Mouse (Mus musculus): ENCODE measurements around the gene Sel1l.
"Not testable (repeated sequence)": the region's sequence is repeated elsewhere in the genome, so short reads cannot be mapped to it uniquely, and the experiment has no call there.

Gene Sel1l

GRCm38 (mm10) chr12:91818726-91819125 is 30.2 kb downstream of the Sel1l start:
- no peak for DNase-seq (ENCODE audit: low spot score in 2 of 2)

GRCm38 (mm10) chr12:91815990-91816389 is 33.0 kb downstream of the Sel1l start:
- DNase-seq (ENCODE audit: low spot score in 2 of 2) = peak in 1 of 2 experiments; percentile 36

DNA sequence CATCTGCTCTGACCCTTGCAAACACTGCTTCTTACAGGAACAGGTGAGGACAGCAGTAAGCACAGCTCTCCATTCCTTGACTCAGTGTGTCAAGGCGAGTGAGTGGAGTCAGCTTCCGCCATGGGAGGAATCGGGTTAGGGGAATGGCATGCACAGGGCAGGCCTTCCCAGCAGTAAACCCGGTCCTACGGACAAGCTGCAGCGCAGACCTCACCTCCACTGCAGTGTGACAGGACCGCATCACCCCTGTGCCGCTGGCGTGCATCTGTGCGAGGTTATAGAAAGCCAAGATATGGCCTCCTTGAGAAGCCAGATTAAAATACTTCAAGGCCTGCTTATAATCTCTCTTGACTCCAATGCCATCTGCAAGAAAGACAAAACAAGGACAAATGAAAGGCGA is 33.4 kb downstream of the Sel1l start:
- no peak for DNase-seq (ENCODE audit: low spot score in 2 of 2)

- no peak for DNase-seq (ENCODE audit: low spot score in 2 of 2)
Measured at GRCm38 (mm10) chr12:91808911-91809310, 40.0 kb downstream of the Sel1l start.

GRCm38 (mm10) chr12:91807761-91808160 is 41.2 kb downstream of the Sel1l start:
- no peak for DNase-seq (ENCODE audit: low spot score in 2 of 2)

DNA sequence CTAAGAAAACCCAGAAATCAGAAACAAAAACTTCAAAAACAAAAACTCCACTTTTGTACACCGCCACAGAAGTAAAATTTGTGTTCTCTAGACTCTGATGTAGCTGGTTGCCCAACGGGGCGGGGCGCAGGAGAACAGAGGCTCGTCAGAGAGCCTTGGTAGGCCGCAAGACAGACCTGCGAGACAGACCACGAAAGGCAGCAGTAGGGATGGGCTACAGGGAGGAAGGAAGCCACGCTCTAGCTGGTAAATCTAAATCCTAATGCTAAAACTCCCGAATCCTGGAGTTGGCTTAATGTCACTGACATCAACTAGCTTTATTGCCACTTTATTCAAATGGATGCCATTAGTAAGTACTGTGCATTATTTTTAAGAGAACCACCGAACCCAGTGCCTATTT is 41.9 kb downstream of the Sel1l start:
- DNase-seq (ENCODE audit: low spot score in 2 of 2) = no peak

DNA sequence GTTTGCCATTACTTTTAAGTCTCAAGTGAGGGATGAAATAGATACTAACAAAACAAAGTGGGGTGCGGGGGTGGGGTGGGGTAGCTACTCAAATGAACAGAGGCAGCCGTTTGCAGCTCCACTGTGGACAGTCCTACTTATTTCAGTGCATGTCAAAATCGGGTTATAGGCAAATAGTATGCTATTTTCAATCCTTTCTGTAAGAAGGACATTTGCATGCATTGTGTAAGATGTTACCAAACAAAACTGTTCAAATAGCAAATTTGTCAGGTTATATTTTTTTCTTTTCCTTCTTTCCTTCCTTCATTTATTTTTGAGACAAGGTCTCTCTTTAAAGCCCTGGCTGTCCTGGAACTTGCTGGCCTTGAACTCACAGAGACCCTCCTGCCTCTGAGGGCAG is 44.7 kb downstream of the Sel1l start:
- no peak for DNase-seq (ENCODE audit: low spot score in 2 of 2)

DNA sequence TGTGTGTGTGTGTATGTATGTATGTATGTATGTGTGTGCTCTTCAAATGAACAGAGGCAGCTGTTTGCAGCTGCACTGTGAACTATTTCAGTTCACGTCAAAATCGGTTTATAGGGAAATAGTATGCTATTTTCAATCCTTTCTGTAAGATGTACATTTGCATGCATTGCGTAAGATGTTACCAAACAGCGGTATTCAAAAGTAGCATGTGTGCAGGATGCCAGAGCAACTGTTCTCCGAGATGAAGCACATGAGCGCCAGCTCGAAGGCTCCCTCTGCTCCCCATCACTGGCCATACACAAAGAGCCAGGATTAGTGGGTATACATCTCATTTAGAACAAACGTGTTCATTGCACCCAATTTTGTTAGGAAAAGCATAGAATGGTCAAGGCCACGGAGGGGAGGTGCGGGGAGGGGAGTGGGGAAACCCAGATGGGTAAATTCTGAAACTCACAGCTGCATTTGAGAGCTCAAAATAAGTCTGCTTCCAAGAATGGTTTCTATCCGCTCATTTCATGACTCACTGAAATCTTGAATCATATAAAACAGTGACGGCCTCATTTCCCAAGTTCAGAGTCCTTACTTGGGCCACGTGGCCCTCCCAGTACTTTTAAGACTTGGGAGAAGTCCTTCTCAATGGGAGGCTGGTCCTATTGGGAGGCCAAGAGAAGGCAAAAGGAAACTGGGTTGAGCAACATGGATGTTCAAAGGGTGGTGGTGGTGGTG is 45.6 kb downstream of the Sel1l start:
- peak in 1 of 2 experiments; percentile 53 for DNase-seq (ENCODE audit: low spot score in 2 of 2)

DNA sequence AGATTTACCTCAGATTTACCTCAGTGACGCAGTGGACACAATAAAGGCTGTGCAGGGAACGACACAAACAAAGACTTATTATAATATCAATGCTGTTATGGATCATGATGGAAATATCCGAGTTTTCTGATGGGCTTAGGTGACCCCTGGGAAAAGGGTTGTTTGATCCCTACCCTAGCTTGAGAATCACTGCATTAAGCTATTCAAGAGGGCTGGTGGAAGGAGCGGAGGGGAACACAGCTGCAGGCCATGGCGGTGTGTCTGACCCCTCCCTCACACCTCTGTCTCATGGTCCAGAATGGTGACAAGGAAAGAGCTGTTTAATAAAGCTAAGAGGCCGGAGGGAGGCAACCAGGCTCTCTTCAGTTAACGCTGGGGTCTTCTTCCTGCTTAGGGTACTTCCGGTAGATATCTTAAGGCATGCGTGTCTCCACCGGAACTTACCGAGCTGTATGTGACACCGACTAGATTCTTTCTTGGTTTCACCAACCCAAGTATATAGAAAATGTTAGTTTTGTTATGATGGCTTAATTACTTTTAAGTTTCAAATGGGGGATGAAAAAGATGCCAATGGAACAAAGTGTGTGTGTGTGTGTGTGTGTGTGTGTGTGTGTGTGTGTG is 46.3 kb downstream of the Sel1l start:
- no peak for DNase-seq (ENCODE audit: low spot score in 2 of 2)

GRCm38 (mm10) chr12:91800861-91801385 is 48.0 kb downstream of the Sel1l start:
- no peak for DNase-seq (ENCODE audit: low spot score in 2 of 2)

- DNase-seq (ENCODE audit: low spot score in 2 of 2) = no peak
Measured at GRCm38 (mm10) chr12:91799821-91800335, 49.1 kb downstream of the Sel1l start.

DNA sequence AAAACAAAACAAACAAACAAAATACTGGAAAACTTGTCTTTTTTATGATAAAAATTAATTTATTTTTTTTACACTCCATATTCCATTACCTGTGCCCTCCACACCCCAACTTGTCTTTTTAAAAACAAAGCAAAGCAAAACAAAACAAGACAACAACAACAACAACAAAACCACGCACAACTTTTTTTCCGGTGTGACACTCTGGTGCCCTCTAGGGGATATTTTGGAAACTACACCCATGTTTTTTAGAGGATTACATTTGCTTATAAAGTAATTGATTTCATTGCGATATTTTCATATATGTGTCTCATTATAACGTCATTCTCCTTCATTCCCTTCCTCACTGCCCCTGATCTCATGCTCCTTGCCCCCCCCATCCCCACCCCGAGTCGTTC is 49.6 kb downstream of the Sel1l start:
- DNase-seq (ENCODE audit: low spot score in 2 of 2) = no peak

DNA sequence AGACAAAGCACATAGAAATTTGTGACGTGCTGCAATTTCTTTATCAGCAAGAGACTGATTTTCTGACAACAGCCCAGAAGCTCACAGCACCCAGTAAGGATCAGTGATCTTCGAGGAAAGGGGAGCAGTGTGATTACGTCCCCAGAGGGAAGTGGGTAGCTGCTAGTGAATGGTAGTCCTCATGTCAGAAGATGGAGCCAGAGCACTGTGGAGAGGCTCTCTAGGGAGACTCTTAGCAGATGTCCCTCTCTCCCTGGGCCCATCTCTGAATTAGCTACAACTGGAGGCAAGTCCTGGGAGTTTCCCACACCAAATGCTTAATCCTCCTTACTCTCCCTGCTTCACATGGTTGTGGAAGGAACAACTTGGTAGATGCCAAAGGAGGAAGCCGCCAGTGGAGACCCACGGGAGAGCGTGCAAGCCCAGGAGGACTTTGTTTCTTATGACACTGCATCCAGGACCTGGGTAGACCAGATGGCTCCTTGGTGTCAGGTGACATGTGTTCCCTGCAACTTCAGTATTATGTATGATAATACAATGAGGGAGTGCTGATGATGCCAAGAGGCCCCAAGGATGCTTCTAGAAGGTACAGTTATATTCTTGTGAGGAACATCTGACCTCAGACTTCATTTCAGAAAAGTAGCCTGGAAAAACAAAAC is 50.1 kb downstream of the Sel1l start:
- no peak for DNase-seq (ENCODE audit: low spot score in 2 of 2)

GRCm38 (mm10) chr12:91796774-91797173 is 52.2 kb downstream of the Sel1l start:
- no peak for DNase-seq (ENCODE audit: low spot score in 2 of 2)

DNA sequence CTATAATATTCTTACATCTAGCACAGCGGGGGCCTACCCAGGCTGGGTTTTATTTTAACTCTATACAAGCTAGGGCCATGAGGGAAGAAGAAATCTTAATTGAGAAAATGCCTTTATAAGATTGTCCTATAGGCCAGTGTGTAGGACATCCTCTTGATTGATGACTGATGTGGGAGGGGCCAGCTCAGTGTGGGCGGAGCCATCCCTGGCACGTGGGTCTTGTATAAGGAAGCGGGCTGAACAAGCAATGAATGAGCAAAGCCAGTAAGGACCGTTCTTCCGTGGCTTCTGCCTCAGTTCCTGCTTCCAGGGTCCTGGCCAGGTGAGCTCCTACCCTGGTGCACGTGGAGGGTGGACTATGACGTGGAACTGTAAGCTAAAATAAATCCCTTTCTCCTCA is 55.7 kb downstream of the Sel1l start:
- no peak for DNase-seq (ENCODE audit: low spot score in 2 of 2)

GRCm38 (mm10) chr12:91791822-91792221 is 57.1 kb downstream of the Sel1l start:
- no peak for DNase-seq (ENCODE audit: low spot score in 2 of 2)

GRCm38 (mm10) chr12:91789801-91790200 is 59.2 kb downstream of the Sel1l start:
- DNase-seq (ENCODE audit: low spot score in 2 of 2) = peak; percentile 37 to 55

DNA sequence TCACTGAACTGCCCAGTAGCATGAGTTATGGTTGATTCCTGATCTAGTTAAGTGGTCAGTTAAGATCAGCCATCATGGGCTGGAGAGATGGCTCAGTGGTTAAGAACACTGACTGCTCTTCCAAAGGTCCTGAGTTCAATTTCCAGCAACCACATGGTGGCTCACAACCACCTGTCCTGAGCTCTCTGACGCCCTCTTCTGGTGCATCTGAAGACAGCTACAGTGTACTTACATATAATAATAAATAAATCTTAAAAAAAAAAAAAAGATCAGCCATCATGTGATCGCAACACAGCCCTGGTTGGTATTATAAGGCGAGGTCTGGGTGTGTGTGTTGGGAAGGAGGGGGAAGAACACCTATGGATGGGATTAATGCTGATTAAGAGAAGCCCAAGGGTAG is 60.5 kb downstream of the Sel1l start:
- not testable (repeated sequence) for DNase-seq (ENCODE audit: low spot score in 2 of 2)

DNA sequence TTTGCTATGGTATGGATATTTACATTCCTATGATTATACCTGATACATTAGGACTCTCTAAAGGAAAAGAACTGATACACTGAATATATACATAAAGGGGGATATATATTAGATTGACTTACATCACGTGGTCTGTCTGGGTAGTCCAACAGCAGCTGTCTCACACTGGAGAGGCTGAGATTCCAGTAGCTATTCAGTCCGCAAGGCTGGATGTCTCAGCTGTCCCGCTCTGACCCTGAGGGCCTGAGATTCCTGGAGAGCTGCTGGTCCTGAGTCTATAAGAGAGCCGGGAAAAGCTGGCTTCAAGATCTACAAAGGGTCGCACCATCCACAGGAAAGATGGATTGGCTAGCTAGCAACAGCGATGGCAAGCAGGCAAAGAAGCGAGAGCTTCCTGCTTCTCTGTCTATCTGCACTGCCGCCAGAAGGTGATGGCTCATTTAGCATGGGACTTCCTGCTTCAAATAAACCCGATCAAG is 61.0 kb downstream of the Sel1l start, which contains the start of gene Ston2:
Gene Ston2, minus strand, starts transcription at position 429 of the 479 bp plus-strand sequence.
- DNase-seq (ENCODE audit: low spot score in 2 of 2) = no peak

- DNase-seq (ENCODE audit: low spot score in 2 of 2) = no peak
Measured at GRCm38 (mm10) chr12:91786355-91786754, 62.6 kb downstream of the Sel1l start.

DNA sequence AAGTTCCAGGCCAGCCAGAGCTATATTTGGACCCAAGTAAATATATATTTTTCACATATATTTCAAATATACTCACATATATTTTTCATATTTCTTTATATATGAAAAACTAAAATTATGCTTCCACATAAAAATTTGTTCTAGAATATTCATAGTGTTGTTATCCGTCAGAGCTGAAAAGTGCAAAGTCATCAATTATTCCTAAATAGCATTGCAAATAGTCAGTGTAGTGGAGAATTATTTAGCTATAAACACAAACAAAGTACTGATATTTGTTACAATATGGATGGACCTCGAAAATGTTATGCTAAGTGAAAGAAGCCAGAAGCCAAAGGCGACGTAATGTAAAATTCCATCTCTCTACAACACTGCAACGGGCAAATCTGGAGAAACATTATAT is 67.5 kb downstream of the Sel1l start:
- DNase-seq (ENCODE audit: low spot score in 2 of 2) = no peak

DNA sequence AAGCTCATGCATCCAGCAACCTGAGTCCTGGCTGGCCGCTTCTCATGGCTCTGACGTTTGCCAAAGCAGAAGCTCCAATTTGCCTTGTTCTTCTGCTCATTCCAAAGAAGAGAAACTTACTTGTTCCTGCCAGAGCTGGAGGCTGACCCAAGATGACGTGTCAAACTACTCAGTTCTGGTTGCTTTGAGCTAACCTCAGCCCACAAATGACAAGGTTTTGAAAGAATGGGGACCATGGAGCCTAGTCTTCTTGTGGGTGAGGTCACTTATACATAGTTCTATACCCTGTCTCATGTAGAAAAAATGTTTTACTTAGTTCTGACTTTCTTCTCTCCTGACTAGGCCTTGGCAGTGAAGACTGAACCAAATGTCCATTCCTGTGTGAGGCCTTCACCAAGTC is 68.4 kb downstream of the Sel1l start:
- no peak for DNase-seq (ENCODE audit: low spot score in 2 of 2)
